7 mouse cellular contexts compared by ENCODE assay signal in genomic region chr12:72760376-72761229, GRCm38 (mm10). TPM values are rescaled to one million over a fixed set of nuclear protein-coding genes. Genes with fewer than 3 reads are reported as not detected.
A peak's percentile ranks its signal among the peaks of the same experiment; 100 is the strongest.
DNase-seq lines count a peak whose midpoint lies in the region; ATAC-seq lines count a peak whose summit lies in the region.

No protein-coding gene starts in this region.

- H3K4me2 ChIP-seq in intestine, embryonic 15.5 days (replicated peaks): peak overlapping the region; percentile 73

- no peaks in the 10 kb centered on the region for H3K27me3 ChIP-seq in intestine, embryonic 15.5 days (replicated peaks)
- no peaks in the 10 kb centered on the region for H3K27me3 ChIP-seq in midbrain, embryonic 10.5 days (ENCODE audit: low read depth, poor library complexity, severe bottlenecking)

- H3K4me3 ChIP-seq in intestine, embryonic 15.5 days (replicated peaks): peak overlapping the region; percentile 90
- peak overlapping the region; percentile 92 for H3K4me3 ChIP-seq in midbrain, embryonic 10.5 days

- peak overlapping the region; percentile 97 for H3K9ac ChIP-seq in intestine, embryonic 15.5 days

- peak; percentile 94 for ATAC-seq in intestine, embryonic 15.5 days

- peaks cover 7% of the 10 kb centered on the region; the same call in 1 of the 2 replicates for H3K4me1 ChIP-seq in intestine, embryonic 15.5 days (replicated peaks)
- H3K4me1 ChIP-seq in midbrain, embryonic 10.5 days: peaks cover 47% of the 10 kb centered on the region

- intact Hi-C loops in left cerebral cortex, postnatal 25 days (cut with DNase I): loop anchor here (2.0 kb wide), 2 partner anchors 72 to 224 kb away; partner anchors contain the start of gene Pcnx4

- DNase-seq in adrenal gland, adult 8-10 months: peak; percentile 90
- peak; percentile 97 for DNase-seq in embryo, embryonic 11 days
- DNase-seq in gastrocnemius, postnatal 25 days: peak; percentile 97
- peak; percentile 93 to 96 for DNase-seq in left cerebral cortex, postnatal 25 days (ENCODE audit: low spot score in 2 of 2)
- DNase-seq in midbrain, embryonic 10.5 days (ENCODE audit: low spot score): peak; percentile 79
- peak; percentile 98 for DNase-seq in right cerebral cortex, postnatal 4 days

- no peaks in the 10 kb centered on the region for H3K9me3 ChIP-seq in intestine, embryonic 15.5 days
- no peaks in the 10 kb centered on the region for H3K9me3 ChIP-seq in midbrain, embryonic 10.5 days (replicated peaks)

- H3K27ac ChIP-seq in intestine, embryonic 15.5 days: peak overlapping the region; percentile 98
- H3K27ac ChIP-seq in midbrain, embryonic 10.5 days (replicated peaks): peak overlapping the region; percentile 99

- WGBS in intestine, embryonic 15.5 days: under 1% methylated on average over 64 of the region's 78 CpGs
- under 1% methylated on average over 78 of the region's 78 CpGs for WGBS in midbrain, embryonic 10.5 days

- H3K36me3 ChIP-seq in intestine, embryonic 15.5 days: no peaks in the 10 kb centered on the region
- H3K36me3 ChIP-seq in midbrain, embryonic 10.5 days: no peaks in the 10 kb centered on the region

RNA-seq across cellular contexts. Expression of gene Ppm1a, which starts 3.3 kb away (rescaled TPM):
- total RNA-seq in adrenal gland, adult 8-10 months (2022): 100 to 1,000 TPM; 249 to 301 (median 265) TPM
- 100 to 1,000 TPM; 215 to 234 TPM for total RNA-seq in gastrocnemius, postnatal 25 days (2021)
- polyA plus RNA-seq in intestine, embryonic 15.5 days (2015; fragmentation: Nextera tagmentation; extraction: Ambion mirVana): 54.7 and 56.5 TPM in 2 replicates
- 100 to 1,000 TPM; 318 to 320 TPM for total RNA-seq in left cerebral cortex, postnatal 25 days (2021)
- polyA plus RNA-seq in midbrain, embryonic 10.5 days (2016; fragmentation: Nextera tagmentation; extraction: Ambion mirVana): 41.7 and 48.2 TPM in 2 replicates

Comparison
In these comparisons a context has a peak if more than half of its experiments do, and no peak if none do; other contexts are left out.
1. Peak in every context shown above with its lines: DNase-seq, ATAC-seq, H3K4me3 ChIP-seq and H3K27ac ChIP-seq.